Mouse (Mus musculus): ENCODE data around the gene Mplkip. TPM values are rescaled to one million over a fixed set of nuclear protein-coding genes. Genes with fewer than 3 reads are reported as not detected.

Mplkip gene
- total RNA-seq (2012; rRNA removed) (20.1 and 21.4 TPM in 2 replicates), polyA plus RNA-seq (2012; ENCODE audit: insufficient read depth in 1 of 2, insufficient read length in 2 of 2, low read depth in 1 of 2, low replicate concordance in 2 of 2, missing spikeins in 1 of 2) (10 to 100 TPM in 1 of 2 experiments, not detected in 1; 39.1 TPM)

- TF ChIP-seq MYB (IDR thresholded peaks at IDR 0.05; ENCODE audit: low read depth, low read length) = peak; percentile 95
- TF ChIP-seq MAX (IDR thresholded peaks at IDR 0.05; ENCODE audit: low read length) = peak; percentile 50; the same call in 1 of the 2 replicates
- TF ChIP-seq RCOR1 (IDR thresholded peaks at IDR 0.05; ENCODE audit: low read depth, low read length) = no peak
- TF ChIP-seq TBP (IDR thresholded peaks at IDR 0.05; ENCODE audit: low read depth, low read length) = peak; percentile 99
- TF ChIP-seq POLR2A (IDR thresholded peaks at IDR 0.05; ENCODE audit: control insufficient read depth in 1 of 2, insufficient read depth in 1 of 2, low read depth in 1 of 2, low read length in 2 of 2, poor library complexity in 1 of 2) = peak; percentile 53 to 86; a peak in 3 of 4 replicates
- peak in 1 of 2 experiments; percentile 53; a peak in 1 of 4 replicates for TF ChIP-seq EP300 (IDR thresholded peaks at IDR 0.05; ENCODE audit: low read depth in 1 of 2, low read length in 2 of 2)
- TF ChIP-seq ETS1 (IDR thresholded peaks at IDR 0.05; ENCODE audit: low read depth, low read length) = peak; percentile 68; the same call in 1 of the 2 replicates
- no peak for TF ChIP-seq SMC3 (IDR thresholded peaks at IDR 0.05; ENCODE audit: low read depth, low read length)
- TF ChIP-seq CTCF (IDR thresholded peaks at IDR 0.05 in 2 of 3, conservative IDR thresholded peaks at IDR 0.05 in 1 of 3; ENCODE audit: control insufficient read depth in 1 of 3, insufficient read depth in 1 of 3, low read depth in 2 of 3, low read length in 3 of 3, poor library complexity in 1 of 3, severe bottlenecking in 1 of 3) = no peak
- peak; percentile 93 for TF ChIP-seq SIN3A (IDR thresholded peaks at IDR 0.05; ENCODE audit: low read length)
- TF ChIP-seq E2F4 (IDR thresholded peaks at IDR 0.05; ENCODE audit: borderline replicate concordance, low read depth, low read length) = peak; percentile 50; the same call in 1 of the 2 replicates
- peak; percentile 90 for TF ChIP-seq HCFC1 (IDR thresholded peaks at IDR 0.05; ENCODE audit: low read depth, low read length)
- TF ChIP-seq ELF1 (IDR thresholded peaks at IDR 0.05; ENCODE audit: low read depth, low read length) = peak; percentile 90
- TF ChIP-seq POLR2AphosphoS2 (IDR thresholded peaks at IDR 0.05; ENCODE audit: low read length) = peak; percentile 72; the same call in 1 of the 2 replicates
- TF ChIP-seq MYC (IDR thresholded peaks at IDR 0.05; ENCODE audit: low read depth, low read length) = peak; percentile 66; the same call in 1 of the 2 replicates
- no peak for TF ChIP-seq MAFK (IDR thresholded peaks at IDR 0.05; ENCODE audit: borderline replicate concordance, low read depth, low read length)
- no peak for TF ChIP-seq USF1 (IDR thresholded peaks at IDR 0.05; ENCODE audit: low read depth, low read length)
- TF ChIP-seq TCF12 (IDR thresholded peaks at IDR 0.05; ENCODE audit: low read depth, low read length) = peak; percentile 82
- no peak for TF ChIP-seq MEF2A (IDR thresholded peaks at IDR 0.05; ENCODE audit: extremely low read depth, insufficient replicate concordance, low read depth, low read length, poor library complexity, severe bottlenecking)
- TF ChIP-seq GATA1 (IDR thresholded peaks at IDR 0.05; ENCODE audit: low read depth, low read length) = no peak
- TF ChIP-seq MAZ (IDR thresholded peaks at IDR 0.05; ENCODE audit: low read depth, low read length) = peak; percentile 47
- peak; percentile 81 for TF ChIP-seq MXI1 (IDR thresholded peaks at IDR 0.05; ENCODE audit: low read depth, low read length)
- TF ChIP-seq NELFE (IDR thresholded peaks at IDR 0.05; ENCODE audit: low read depth, low read length) = peak; percentile 84
- TF ChIP-seq KAT2A (conservative IDR thresholded peaks at IDR 0.05; ENCODE audit: low read depth, low read length) = peak; percentile 56; the same call in 1 of the 2 replicates
- peak; percentile 64; the same call in 1 of the 2 replicates for TF ChIP-seq ZMIZ1 (IDR thresholded peaks at IDR 0.05; ENCODE audit: low read depth, low read length)
- TF ChIP-seq CHD2 (IDR thresholded peaks at IDR 0.05; ENCODE audit: low read length) = no peak
- peak; percentile 99 for DNase-seq (ENCODE audit: low read depth, low spot score)
- H3K9ac ChIP-seq (ENCODE audit: control insufficient read depth, low read depth, low read length, poor library complexity, severe bottlenecking) = peak within 1 kb of the TSS; percentile 92
- H3K27ac ChIP-seq (ENCODE audit: control insufficient read depth, low read depth, low read length) = peak within 1 kb of the TSS; percentile 94
- H3K36me3 ChIP-seq (ENCODE audit: control insufficient read depth in 1 of 2, insufficient read depth in 2 of 2, low read length in 2 of 2) = peaks cover 0 to 33% of the 10 kb centered on the region in 2 experiments; a peak in 3 of 4 replicates
- H3K9me3 ChIP-seq (replicated peaks; ENCODE audit: insufficient read depth, low read length) = no peaks in the 10 kb centered on the region
- peak within 1 kb of the TSS; percentile 87 to 100 for H3K4me3 ChIP-seq (ENCODE audit: control insufficient read depth in 1 of 2, insufficient read depth in 1 of 2, low read depth in 2 of 2, low read length in 2 of 2)
- H3K79me2 ChIP-seq (ENCODE audit: control insufficient read depth, insufficient read depth, low read length, poor library complexity) = peaks cover 25% of the 10 kb centered on the region
- peaks cover 3 to 11% of the 10 kb centered on the region in 2 experiments for H3K4me1 ChIP-seq (ENCODE audit: control insufficient read depth in 1 of 2, insufficient read depth in 2 of 2, low read length in 2 of 2)
- no peaks in the 10 kb centered on the region for H3K27me3 ChIP-seq (ENCODE audit: control insufficient read depth in 1 of 2, insufficient read depth in 2 of 2, low read length in 2 of 2)
These were observed at the start of gene Mplkip, which contains the start of gene Sugct for GRCm38 (mm10) chr13:17694911-17695699. TSS of gene Mplkip (plus strand) at chr13:17695192. TSS of gene Sugct (minus strand) at chr13:17695553.
